In the genomic region with DNA sequence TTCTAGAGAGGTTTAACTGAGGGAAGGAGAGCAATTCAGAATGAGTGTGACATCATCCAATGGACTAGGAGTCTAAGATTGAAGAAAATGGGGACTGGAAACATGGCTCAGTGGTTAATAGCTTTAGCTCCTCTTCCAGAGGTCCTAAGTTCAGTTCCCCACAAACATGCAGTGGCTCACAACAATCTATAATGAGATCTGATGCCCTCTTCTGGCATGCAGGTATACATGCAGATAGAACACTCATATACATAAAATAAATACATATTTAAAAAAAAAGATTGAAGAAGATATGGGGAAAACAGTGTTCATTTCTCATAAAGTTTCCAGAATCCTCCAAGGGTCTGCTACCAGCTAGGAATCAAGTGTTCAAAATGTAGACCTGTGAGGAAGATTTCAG, we compare ENCODE assay signal across 1 mouse cellular context.
A peak's percentile ranks its signal among the peaks of the same experiment; 100 is the strongest.
TF ChIP-seq lines count a peak whose summit lies in the region.

No protein-coding gene starts in this region.

TF ChIP-seq in CH12.LX, 34 proteins besides CTCF, POLR2A, EP300 and RAD21:
- TF ChIP-seq CHD1 (IDR thresholded peaks at IDR 0.05; ENCODE audit: low read depth, low read length) (no peak), MXI1 (IDR thresholded peaks at IDR 0.05; ENCODE audit: low read depth, low read length) (no peak), IRF4 (IDR thresholded peaks at IDR 0.05; ENCODE audit: low read depth, low read length) (no peak), RCOR1 (conservative IDR thresholded peaks at IDR 0.05; ENCODE audit: low read depth, low read length) (no peak), ZMIZ1 (IDR thresholded peaks at IDR 0.05; ENCODE audit: low read depth, low read length) (no peak), SMC3 (IDR thresholded peaks at IDR 0.05; ENCODE audit: low read depth, low read length) (peak; percentile 16; the same call in 1 of the 2 replicates), GABPA (IDR thresholded peaks at IDR 0.05; ENCODE audit: insufficient replicate concordance, low read depth, low read length) (no peak), HCFC1 (IDR thresholded peaks at IDR 0.05; ENCODE audit: low read depth, low read length) (no peak), KAT2A (IDR thresholded peaks at IDR 0.05; ENCODE audit: insufficient replicate concordance, low read length) (no peak), ZKSCAN1 (IDR thresholded peaks at IDR 0.05; ENCODE audit: borderline replicate concordance, low read depth, low read length) (no peak), E2F4 (IDR thresholded peaks at IDR 0.05; ENCODE audit: insufficient replicate concordance, low read depth, low read length) (no peak), JUN (IDR thresholded peaks at IDR 0.05; ENCODE audit: insufficient read depth, low read depth, low read length) (no peak), MYC (IDR thresholded peaks at IDR 0.05; ENCODE audit: low read depth, low read length) (no peak), ZNF384 (IDR thresholded peaks at IDR 0.05; ENCODE audit: low read depth, low read length) (peak; percentile 25; the same call in 1 of the 2 replicates), MAX (IDR thresholded peaks at IDR 0.05; ENCODE audit: low read length) (no peak)
